Mouse (Mus musculus) lung, adult 2 months (tissue): Measurements from ENCODE around the gene Pdap1.

Source experiments
- CTCF ChIP-seq: fragments of 200-500 bp; IDR thresholded peaks from 2 replicates; pipeline ENCODE4 v1.5.1; 2011; ENCODE audit warnings: mild to moderate bottlenecking, low read length, control low read depth; ENCODE audit not compliant: insufficient read depth
- POLR2A ChIP-seq: fragments of 200-500 bp; IDR thresholded peaks from 2 replicates; pipeline ENCODE4 v1.6.1; 2011; ENCODE audit warnings: low read depth, mild to moderate bottlenecking, control low read depth, low read length, borderline replicate concordance; ENCODE audit errors: extremely low read depth

DNA sequence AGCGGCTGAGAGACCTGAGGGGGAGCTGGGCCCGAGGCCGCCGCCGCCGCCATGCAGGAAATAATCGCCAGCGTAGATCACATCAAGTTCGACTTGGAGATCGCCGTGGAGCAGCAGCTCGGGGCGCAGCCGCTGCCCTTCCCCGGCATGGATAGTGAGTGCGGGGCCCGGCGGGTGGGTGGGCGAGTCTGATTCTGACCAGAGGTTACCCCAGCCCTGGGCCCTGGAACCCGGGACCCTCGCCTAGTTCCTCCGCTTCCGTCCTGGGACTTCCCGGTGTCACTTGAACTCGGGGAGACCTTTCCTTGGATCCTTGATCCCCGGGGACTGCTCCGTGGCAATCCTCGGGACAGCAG is 27.2 kb upstream of the Pdap1 start:
- TF ChIP-seq CTCF (no peak), POLR2A (no peak)
